Mouse (Mus musculus) CH12.LX (cell line): ENCODE measurements around the gene T2. TPM values are rescaled to one million over a fixed set of nuclear protein-coding genes. Genes with fewer than 3 reads are reported as not detected.

Source experiments
- DNase-seq: peaks from one replicate; pipeline ENCODE4 v3.0.0-alpha.2; 2013; ENCODE audit errors: extremely low read depth
- H3K27ac ChIP-seq: 2 replicates; pipeline ENCODE4 v1.5.1; 2012; ENCODE audit warnings: low read depth, mild to moderate bottlenecking, control low read depth, moderate library complexity; ENCODE audit not compliant: insufficient read depth
- H3K27me3 ChIP-seq: replicated peaks from 2 replicates; pipeline ENCODE3; 2012; ENCODE audit warnings: inconsistent platforms
- H3K36me3 ChIP-seq, 2 experiments: replicated peaks in 1 of 2; 2 replicates each; pipeline versions ENCODE3 to v1.6.1; 2012; ENCODE audit warnings: inconsistent platforms in 1 of 2, low read length in 1 of 2, mild to moderate bottlenecking in 1 of 2, mixed read lengths in 1 of 2, moderate library complexity in 1 of 2; ENCODE audit not compliant: control insufficient read depth in 1 of 2, insufficient read depth in 1 of 2
- H3K4me1 ChIP-seq, 2 experiments: 2 replicates each; pipeline ENCODE4 v1.6.1; 2012; ENCODE audit warnings: inconsistent platforms in 1 of 2, moderate library complexity in 1 of 2; ENCODE audit not compliant: insufficient read depth in 2 of 2, control insufficient read depth in 1 of 2
- H3K4me2 ChIP-seq: 2 replicates; pipeline ENCODE4 v1.6.1; 2012; ENCODE audit warnings: low read depth, mild to moderate bottlenecking, control low read depth; ENCODE audit not compliant: poor library complexity, insufficient read depth, severe bottlenecking
- H3K4me3 ChIP-seq, 3 experiments: fragments of 150-350 bp in 1 of 3; sonication (generic) in 1 of 3; replicated peaks in 1 of 3; 2 replicates each; pipeline versions ENCODE3 to v1.5.1; 2011 to 2012; ENCODE audit warnings: low read depth in 2 of 3, low read length in 2 of 3, mild to moderate bottlenecking in 2 of 3, moderate library complexity in 2 of 3, control low read depth in 1 of 3, improper control_type of control experiment in 1 of 3, inconsistent platforms in 1 of 3, mixed read lengths in 1 of 3; ENCODE audit not compliant: poor library complexity in 1 of 3
- H3K79me2 ChIP-seq: replicated peaks from 2 replicates; pipeline ENCODE4 v1.6.1; 2012; ENCODE audit warnings: mild to moderate bottlenecking, moderate library complexity; ENCODE audit not compliant: control insufficient read depth, poor library complexity, insufficient read depth, severe bottlenecking; ENCODE audit errors: extremely low read depth
- H3K9ac ChIP-seq: 2 replicates; pipeline ENCODE4 v1.6.1; 2012; ENCODE audit warnings: low read depth, mild to moderate bottlenecking, control low read depth, moderate library complexity; ENCODE audit not compliant: insufficient read depth
- H3K9me3 ChIP-seq: replicated peaks from 2 replicates; pipeline ENCODE3; 2012; ENCODE audit warnings: low read length, inconsistent platforms, mixed read lengths
- CHD2 ChIP-seq: IDR thresholded peaks from 2 replicates; pipeline ENCODE4 v1.6.1; 2011; ENCODE audit warnings: low read length, improper control_type of control experiment
- CTCF ChIP-seq, 2 experiments: IDR thresholded peaks in 1 of 2; conservative IDR thresholded peaks in 1 of 2; 2 replicates each; pipeline ENCODE4 v1.5.1; 2011 to 2012; ENCODE audit warnings: low read depth in 2 of 2, low read length in 2 of 2, improper control_type of control experiment in 1 of 2, inconsistent platforms in 1 of 2, mild to moderate bottlenecking in 1 of 2, moderate library complexity in 1 of 2
- E2F4 ChIP-seq: IDR thresholded peaks from 2 replicates; pipeline ENCODE4 v1.6.1; 2011; ENCODE audit warnings: low read depth, low read length, improper control_type of control experiment; ENCODE audit not compliant: insufficient replicate concordance
- EP300 ChIP-seq: IDR thresholded peaks from 2 replicates; pipeline ENCODE4 v1.6.1; 2011; ENCODE audit warnings: low read length, improper control_type of control experiment
- ETS1 ChIP-seq: conservative IDR thresholded peaks from 2 replicates; pipeline ENCODE4 v1.6.1; 2012; ENCODE audit warnings: low read depth, mild to moderate bottlenecking, inconsistent platforms, low read length, improper control_type of control experiment, moderate library complexity
- GABPA ChIP-seq: IDR thresholded peaks from 2 replicates; pipeline ENCODE4 v1.6.1; 2012; ENCODE audit warnings: low read depth, low read length, improper control_type of control experiment, inconsistent platforms; ENCODE audit not compliant: insufficient replicate concordance
- IRF4 ChIP-seq: IDR thresholded peaks from 2 replicates; pipeline ENCODE4 v1.6.1; 2014; ENCODE audit warnings: low read depth, mild to moderate bottlenecking, inconsistent platforms, low read length, improper control_type of control experiment
- JUND ChIP-seq: conservative IDR thresholded peaks from 2 replicates; pipeline ENCODE4 v1.6.1; 2011; ENCODE audit warnings: low read depth, low read length, improper control_type of control experiment
- MAFK ChIP-seq: IDR thresholded peaks from 2 replicates; pipeline ENCODE4 v1.6.1; 2011; ENCODE audit warnings: low read length, improper control_type of control experiment; ENCODE audit not compliant: insufficient replicate concordance
- MAZ ChIP-seq: IDR thresholded peaks from 2 replicates; pipeline ENCODE4 v1.6.1; 2012; ENCODE audit warnings: low read depth, mild to moderate bottlenecking, inconsistent platforms, low read length, improper control_type of control experiment, moderate library complexity
- MXI1 ChIP-seq: IDR thresholded peaks from 2 replicates; pipeline ENCODE4 v1.6.1; 2011; ENCODE audit warnings: mild to moderate bottlenecking, low read depth, low read length, improper control_type of control experiment
- MYC ChIP-seq: IDR thresholded peaks from 2 replicates; pipeline ENCODE4 v1.6.1; 2011; ENCODE audit warnings: low read depth, mild to moderate bottlenecking, improper control_type of control experiment, low read length
- PAX5 ChIP-seq: IDR thresholded peaks from 2 replicates; pipeline ENCODE4 v1.6.1; 2012; ENCODE audit warnings: low read length, inconsistent platforms, mixed read lengths
- POLR2A ChIP-seq: IDR thresholded peaks from 2 replicates; pipeline ENCODE4 v1.6.1; 2011; ENCODE audit warnings: low read depth, mild to moderate bottlenecking, improper control_type of control experiment, low read length
- RAD21 ChIP-seq: IDR thresholded peaks from 2 replicates; pipeline ENCODE4 v1.6.1; 2011; ENCODE audit warnings: low read depth, mild to moderate bottlenecking, low read length, improper control_type of control experiment, moderate library complexity
- RCOR1 ChIP-seq: conservative IDR thresholded peaks from 2 replicates; pipeline ENCODE4 v1.6.1; 2012; ENCODE audit warnings: low read depth, mild to moderate bottlenecking, inconsistent platforms, low read length, improper control_type of control experiment
- SMC3 ChIP-seq: IDR thresholded peaks from 2 replicates; pipeline ENCODE4 v1.6.1; 2011; ENCODE audit warnings: low read depth, low read length, improper control_type of control experiment
- TBP ChIP-seq: conservative IDR thresholded peaks from 2 replicates; pipeline ENCODE4 v1.6.1; 2011; ENCODE audit warnings: low read depth, low read length, improper control_type of control experiment
- UBTF ChIP-seq: IDR thresholded peaks from 2 replicates; pipeline ENCODE4 v1.6.1; 2012; ENCODE audit warnings: low read depth, mild to moderate bottlenecking, inconsistent platforms, low read length, improper control_type of control experiment, moderate library complexity
- USF2 ChIP-seq: conservative IDR thresholded peaks from 2 replicates; pipeline ENCODE4 v1.6.1; 2011; ENCODE audit warnings: low read depth, low read length, improper control_type of control experiment
- ZKSCAN1 ChIP-seq: IDR thresholded peaks from 2 replicates; pipeline ENCODE4 v1.6.1; 2012; ENCODE audit warnings: low read depth, inconsistent platforms, low read length, improper control_type of control experiment, borderline replicate concordance
- ZMIZ1 ChIP-seq: IDR thresholded peaks from 2 replicates; pipeline ENCODE4 v1.6.1; 2012; ENCODE audit warnings: low read depth, mild to moderate bottlenecking, inconsistent platforms, low read length, improper control_type of control experiment
- dilution Hi-C: fragments of 300-500 bp; cut with MboI; formaldehyde crosslinking; loops from 2 replicates; pipeline ENCODE4 v1.14.3; 2020; ENCODE audit warnings: low sequenced_read_pairs; ENCODE audit not compliant: extremely low pct_unique_long_range_greater_than_20kb, extremely low pct_ligation_motif_present
- in situ Hi-C: fragments of 300-500 bp; cut with MboI; formaldehyde crosslinking; loops from 3 replicates; pipeline ENCODE4 v1.14.3; 2019; ENCODE audit warnings: low sequenced_read_pairs, low pct_ligation_motif_present, low pct_unique_long_range_greater_than_20kb, mixed read lengths
- polyA plus RNA-seq: library from polyadenylated mRNA; unstranded; fragments of >175 nt; gene quantifications from 2 replicates; pipeline ENCODE4 v1.2.1, GENCODE M21; 2012; ENCODE audit warnings: low read depth; ENCODE audit not compliant: insufficient read length
- total RNA-seq, 2 experiments: library from RNA; depleted of rRNA; stranded (reverse); fragments of 300-350 nt in 1 of 2; fragments of >200 nt in 1 of 2; gene quantifications; 2 replicates each; pipeline ENCODE4 v1.2.3; 2012 to 2014

Gene T2
- total and polyA plus RNA-seq, 3 experiments = not detected

- in situ Hi-C loops (no loop called here), dilution Hi-C loops (no loop called here)
- no peak for DNase-seq
- Histone ChIP-seq H3K27ac (no peak overlapping the region), H3K9me3 (no peaks in the 10 kb centered on the region), H3K36me3 (no peaks in the 10 kb centered on the region), H3K79me2 (no peaks in the 10 kb centered on the region), H3K4me2 (no peak overlapping the region), H3K27me3 (no peaks in the 10 kb centered on the region), H3K9ac (no peak overlapping the region), H3K4me1 (peaks cover 0 to 11% of the 10 kb centered on the region in 2 experiments; a peak in 2 of 4 replicates), H3K4me3 (no peak overlapping the region)
- TF ChIP-seq TBP (no peak), E2F4 (no peak), PAX5 (no peak), JUND (no peak), GABPA (no peak), CHD2 (no peak), ZKSCAN1 (no peak), IRF4 (no peak), MAFK (no peak), POLR2A (no peak), USF2 (no peak), MXI1 (no peak), RCOR1 (no peak), MAZ (no peak), ETS1 (no peak), MYC (no peak), UBTF (no peak), ZMIZ1 (no peak), EP300 (no peak)
Measured at GRCm38 (mm10) chr17:8385441-8385840, 29.6 kb downstream of the T2 start.

GRCm38 (mm10) chr17:8388463-8388862 lies 32.7 kb downstream of the T2 start:
- Histone ChIP-seq H3K36me3 (no peaks in the 10 kb centered on the region), H3K9me3 (no peaks in the 10 kb centered on the region), H3K9ac (no peak overlapping the region), H3K4me1 (peaks cover 0 to 11% of the 10 kb centered on the region in 2 experiments; a peak in 2 of 4 replicates), H3K4me2 (no peak overlapping the region), H3K79me2 (no peaks in the 10 kb centered on the region), H3K27me3 (no peaks in the 10 kb centered on the region), H3K27ac (no peak overlapping the region), H3K4me3 (no peak overlapping the region)
- TF ChIP-seq SMC3 (peak; percentile 56), CTCF (conservative IDR thresholded peaks at IDR 0.05 in 1 of 2, IDR thresholded peaks at IDR 0.05 in 1 of 2; ENCODE audit: low read depth in 2 of 2, low read length in 2 of 2) (peak in 1 of 2 experiments; percentile 72; a peak in 2 of 4 replicates), RAD21 (peak; percentile 57), E2F4 (no peak)
- in situ Hi-C loops = no loop called here
- dilution Hi-C loops = no loop called here
- no peak for DNase-seq
